Mouse (Mus musculus): Measurements from ENCODE around the gene Vhl. TPM values are rescaled to one million over a fixed set of nuclear protein-coding genes. Genes with fewer than 3 reads are reported as not detected.
A peak's percentile ranks its signal among the peaks of the same experiment; 100 is the strongest.

Vhl gene
- polyA plus RNA-seq, 1 experiment, result 50.1 TPM

DNA sequence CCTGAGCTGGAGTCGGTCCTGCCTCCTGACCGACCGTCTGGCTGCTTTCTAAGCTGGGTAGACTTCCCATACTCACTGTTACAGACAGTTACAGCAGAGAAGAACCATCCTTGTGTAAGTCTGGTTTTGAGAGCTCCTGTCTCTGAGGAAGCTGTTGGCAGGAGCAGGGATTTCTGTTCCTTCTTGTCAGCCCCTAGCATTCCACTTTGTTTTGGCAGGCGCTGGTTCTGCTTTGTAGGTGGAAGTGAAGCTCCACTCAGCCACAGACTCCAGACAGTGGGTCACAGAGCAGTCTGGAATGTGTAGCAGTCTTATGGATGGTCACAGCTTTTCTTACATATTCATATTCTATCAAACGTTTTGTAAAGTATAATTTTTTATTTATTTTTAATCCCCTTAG lies 6.6 kb downstream of the Vhl start:
- DNase-seq, result no peak
- TF ChIP-seq POLR2A (IDR thresholded peaks at IDR 0.05; ENCODE audit: borderline replicate concordance, insufficient read depth, low read length), result no peak
- TF ChIP-seq CTCF (IDR thresholded peaks at IDR 0.05; ENCODE audit: borderline replicate concordance, insufficient read depth, low read depth, low read length), result no peak
- H3K27me3 ChIP-seq (ENCODE audit: control insufficient read depth, insufficient read depth, low read length), result no peaks in the 10 kb centered on the region
- no peak overlapping the region for H3K4me3 ChIP-seq (replicated peaks; ENCODE audit: insufficient read depth, low read depth, low read length)
- H3K27ac ChIP-seq (ENCODE audit: insufficient read depth, low read length), result no peak overlapping the region
- H3K4me1 ChIP-seq (ENCODE audit: control insufficient read depth, insufficient read depth, low read length), result no peaks in the 10 kb centered on the region
- WGBS, result 76% methylated on average over 5 of the region's 5 CpGs

DNA sequence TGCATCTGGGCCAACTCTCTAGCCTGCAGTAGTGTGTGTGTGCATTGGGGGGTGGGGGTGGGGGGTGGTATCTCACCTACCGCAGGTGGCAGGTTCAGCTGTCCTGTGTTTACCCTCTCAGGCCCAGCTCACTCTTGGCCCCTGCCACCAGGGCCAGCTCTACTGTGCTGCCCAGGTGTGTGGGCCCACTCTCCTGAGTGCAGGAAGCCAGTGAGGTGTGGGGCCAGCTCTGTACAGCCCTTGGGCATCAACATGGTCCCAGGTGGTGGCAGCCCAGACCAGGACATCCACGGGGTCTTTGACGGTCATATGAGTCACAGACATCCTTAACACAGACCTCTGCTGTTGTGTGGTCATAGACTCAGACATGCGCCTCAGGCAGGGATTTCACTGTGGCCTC lies 9.1 kb downstream of the Vhl start:
- Histone ChIP-seq H3K27ac (ENCODE audit: insufficient read depth, low read length) (no peak overlapping the region), H3K4me1 (ENCODE audit: control insufficient read depth, insufficient read depth, low read length) (no peaks in the 10 kb centered on the region), H3K4me3 (replicated peaks; ENCODE audit: insufficient read depth, low read depth, low read length) (no peak overlapping the region), H3K27me3 (ENCODE audit: control insufficient read depth, insufficient read depth, low read length) (no peaks in the 10 kb centered on the region)
- TF ChIP-seq POLR2A (IDR thresholded peaks at IDR 0.05; ENCODE audit: borderline replicate concordance, insufficient read depth, low read length), result no peak
- no peak for TF ChIP-seq CTCF (IDR thresholded peaks at IDR 0.05; ENCODE audit: borderline replicate concordance, insufficient read depth, low read depth, low read length)
- WGBS, result 95% methylated on average over 4 of the region's 4 CpGs
- DNase-seq, result no peak

GRCm38 (mm10) chr6:113638302-113639040 lies 14.7 kb downstream of the Vhl start, which contains the start of gene Irak2:
TSS of gene Irak2 (plus strand) at chr6:113638467.
- Histone ChIP-seq H3K4me3 (replicated peaks; ENCODE audit: insufficient read depth, low read depth, low read length) (peak within 1 kb of the TSS; percentile 75), H3K4me1 (ENCODE audit: control insufficient read depth, insufficient read depth, low read length) (no peaks in the 10 kb centered on the region), H3K27ac (ENCODE audit: insufficient read depth, low read length) (0 out of 2 replicates have a peak within 1 kb of the TSS, but pooled peaks have one; percentile 8), H3K27me3 (ENCODE audit: control insufficient read depth, insufficient read depth, low read length) (no peaks in the 10 kb centered on the region)
- TF ChIP-seq CTCF (IDR thresholded peaks at IDR 0.05; ENCODE audit: borderline replicate concordance, insufficient read depth, low read depth, low read length), result peak; percentile 92
- peak; percentile 56; the same call in 1 of the 2 replicates for TF ChIP-seq POLR2A (IDR thresholded peaks at IDR 0.05; ENCODE audit: borderline replicate concordance, insufficient read depth, low read length)
- DNase-seq, result peak; percentile 92 to 95
- 8% methylated on average over 37 of the region's 37 CpGs for WGBS

DNA sequence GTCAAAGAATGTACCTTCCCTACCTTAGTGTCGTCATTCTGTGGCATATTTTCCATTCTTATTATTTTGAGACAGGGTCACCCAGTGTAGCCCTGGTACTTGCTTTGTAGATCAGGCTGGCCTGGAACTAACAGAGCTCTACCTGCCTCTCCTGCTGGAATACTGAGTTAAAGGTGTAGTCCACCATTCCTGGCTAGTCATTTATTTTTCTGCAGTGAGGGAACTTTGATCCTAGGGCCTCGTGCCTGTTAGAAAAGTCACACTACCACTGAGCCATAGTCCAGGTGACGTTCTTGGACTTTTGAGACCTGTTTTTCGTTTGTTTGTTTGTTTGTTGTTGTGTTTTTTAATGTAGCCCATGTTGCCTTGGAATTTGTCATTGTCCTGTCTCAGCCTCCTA lies 15.4 kb downstream of the Vhl start:
- no peak for DNase-seq
- no peak for TF ChIP-seq POLR2A (IDR thresholded peaks at IDR 0.05; ENCODE audit: borderline replicate concordance, insufficient read depth, low read length)
- no peak for TF ChIP-seq CTCF (IDR thresholded peaks at IDR 0.05; ENCODE audit: borderline replicate concordance, insufficient read depth, low read depth, low read length)
- Histone ChIP-seq H3K4me1 (ENCODE audit: control insufficient read depth, insufficient read depth, low read length) (no peaks in the 10 kb centered on the region), H3K4me3 (replicated peaks; ENCODE audit: insufficient read depth, low read depth, low read length) (no peak overlapping the region), H3K27ac (ENCODE audit: insufficient read depth, low read length) (no peak overlapping the region), H3K27me3 (ENCODE audit: control insufficient read depth, insufficient read depth, low read length) (no peaks in the 10 kb centered on the region)
- WGBS, result 88% methylated on average over 4 of the region's 4 CpGs

DNA sequence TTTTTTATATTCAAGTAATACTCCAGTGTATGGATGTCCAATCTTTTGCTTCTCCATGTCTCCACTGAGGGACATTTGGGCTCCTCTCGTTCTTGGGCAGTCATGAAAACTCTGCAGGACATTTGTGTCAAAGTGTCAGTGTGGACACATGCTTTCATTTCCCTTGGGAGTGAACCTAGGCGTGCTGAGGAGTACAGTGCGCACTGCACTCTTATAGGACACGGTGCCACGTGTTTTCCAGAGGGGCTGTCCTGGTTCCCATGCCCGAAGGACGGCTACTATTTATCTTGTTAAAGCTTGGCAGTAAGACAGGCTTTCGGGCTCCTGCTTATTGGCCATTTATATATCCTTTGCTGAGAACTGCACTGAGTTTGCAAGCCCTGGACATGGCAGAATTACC lies 18.8 kb downstream of the Vhl start:
- 77% methylated on average over 8 of the region's 8 CpGs for WGBS
- Histone ChIP-seq H3K4me3 (replicated peaks; ENCODE audit: insufficient read depth, low read depth, low read length) (no peak overlapping the region), H3K27ac (ENCODE audit: insufficient read depth, low read length) (no peak overlapping the region), H3K27me3 (ENCODE audit: control insufficient read depth, insufficient read depth, low read length) (no peaks in the 10 kb centered on the region), H3K4me1 (ENCODE audit: control insufficient read depth, insufficient read depth, low read length) (no peaks in the 10 kb centered on the region)
- no peak for DNase-seq
- TF ChIP-seq POLR2A (IDR thresholded peaks at IDR 0.05; ENCODE audit: borderline replicate concordance, insufficient read depth, low read length) (no peak), CTCF (IDR thresholded peaks at IDR 0.05; ENCODE audit: borderline replicate concordance, insufficient read depth, low read depth, low read length) (no peak)

- Histone ChIP-seq H3K4me1 (ENCODE audit: control insufficient read depth, insufficient read depth, low read length) (no peaks in the 10 kb centered on the region), H3K4me3 (replicated peaks; ENCODE audit: insufficient read depth, low read depth, low read length) (no peak overlapping the region), H3K27ac (ENCODE audit: insufficient read depth, low read length) (no peak overlapping the region), H3K27me3 (ENCODE audit: control insufficient read depth, insufficient read depth, low read length) (no peaks in the 10 kb centered on the region)
- 72% methylated on average over 4 of the region's 4 CpGs for WGBS
- no peak for DNase-seq
- TF ChIP-seq POLR2A (IDR thresholded peaks at IDR 0.05; ENCODE audit: borderline replicate concordance, insufficient read depth, low read length) (no peak), CTCF (IDR thresholded peaks at IDR 0.05; ENCODE audit: borderline replicate concordance, insufficient read depth, low read depth, low read length) (no peak)
Measured at GRCm38 (mm10) chr6:113643021-113643420, 19.3 kb downstream of the Vhl start.

GRCm38 (mm10) chr6:113643967-113644366 lies 20.2 kb downstream of the Vhl start:
- Histone ChIP-seq H3K4me3 (replicated peaks; ENCODE audit: insufficient read depth, low read depth, low read length) (no peak overlapping the region), H3K27ac (ENCODE audit: insufficient read depth, low read length) (no peak overlapping the region; the same call in 1 of the 2 replicates), H3K27me3 (ENCODE audit: control insufficient read depth, insufficient read depth, low read length) (no peaks in the 10 kb centered on the region), H3K4me1 (ENCODE audit: control insufficient read depth, insufficient read depth, low read length) (no peaks in the 10 kb centered on the region)
- no peak for DNase-seq
- TF ChIP-seq POLR2A (IDR thresholded peaks at IDR 0.05; ENCODE audit: borderline replicate concordance, insufficient read depth, low read length), result no peak
- no peak for TF ChIP-seq CTCF (IDR thresholded peaks at IDR 0.05; ENCODE audit: borderline replicate concordance, insufficient read depth, low read depth, low read length)
- 95% methylated on average over 2 of the region's 2 CpGs for WGBS

DNA sequence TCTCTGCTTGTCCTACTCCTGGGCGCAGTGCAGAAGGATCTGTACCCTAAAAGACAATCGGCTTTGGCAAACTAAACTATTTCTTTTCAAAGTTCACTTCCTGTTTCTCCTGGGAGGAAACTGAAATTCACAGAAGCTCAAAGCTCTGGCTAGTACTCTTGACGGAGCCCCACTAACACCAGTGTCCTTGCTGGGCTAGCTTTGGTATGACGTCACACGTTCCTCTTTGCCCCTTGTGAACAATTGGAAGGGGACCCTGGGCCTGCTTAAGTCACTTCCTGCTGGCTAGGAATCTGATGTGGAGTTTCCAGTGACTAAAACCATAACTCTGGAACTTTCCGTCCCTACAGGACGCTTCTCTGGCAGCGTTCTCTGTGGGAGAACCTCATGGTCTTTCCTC lies 21.0 kb downstream of the Vhl start:
- TF ChIP-seq CTCF (IDR thresholded peaks at IDR 0.05; ENCODE audit: borderline replicate concordance, insufficient read depth, low read depth, low read length) (no peak), POLR2A (IDR thresholded peaks at IDR 0.05; ENCODE audit: borderline replicate concordance, insufficient read depth, low read length) (no peak)
- Histone ChIP-seq H3K4me1 (ENCODE audit: control insufficient read depth, insufficient read depth, low read length) (no peaks in the 10 kb centered on the region), H3K4me3 (replicated peaks; ENCODE audit: insufficient read depth, low read depth, low read length) (no peak overlapping the region), H3K27ac (ENCODE audit: insufficient read depth, low read length) (peak overlapping the region; percentile 19; the same call in 1 of the 2 replicates), H3K27me3 (ENCODE audit: control insufficient read depth, insufficient read depth, low read length) (no peaks in the 10 kb centered on the region)
- 84% methylated on average over 8 of the region's 8 CpGs for WGBS
- no peak for DNase-seq

All from cerebellum, adult 2 months (tissue).